Mouse (Mus musculus) gastrocnemius, adult 2 months (tissue): ENCODE measurements around the gene Atg101. TPM values are rescaled to one million over a fixed set of nuclear protein-coding genes. Genes with fewer than 3 reads are reported as not detected.
A peak's percentile ranks its signal among the peaks of the same experiment; 100 is the strongest.

Source experiments
- DNase-seq: peaks from one replicate; pipeline ENCODE4 v3.0.0; 2022
- H3K27ac ChIP-seq: fragments of 200-600 bp; 2 replicates; pipeline ENCODE4 v1.8.1; 2022; ENCODE audit warnings: mild to moderate bottlenecking
- H3K4me3 ChIP-seq: fragments of 200-600 bp; 2 replicates; pipeline ENCODE4 v1.8.1; 2022; ENCODE audit warnings: mild to moderate bottlenecking, moderate library complexity
- CTCF ChIP-seq: fragments of 200-600 bp; IDR thresholded peaks from 2 replicates; pipeline ENCODE4 v1.8.1; 2022; ENCODE audit warnings: antibody characterized with exemption, mild to moderate bottlenecking, moderate library complexity
- intact Hi-C: fragments of 180-260 bp; cut with DNase I; formaldehyde crosslinking; loops from one replicate; pipeline ENCODE4 v1.15.1; 2025
- long read RNA-seq, 2 experiments: library from polyadenylated mRNA; stranded (forward); transcript quantifications; one replicate each; pipeline ENCODE4 v2.0.0; 2021
- total RNA-seq, 2 experiments: library from RNA; stranded (reverse); gene quantifications; 2 replicates each; pipeline ENCODE4 v1.2.3; 2021

Gene Atg101
- total RNA-seq, result 10 to 100 TPM; 23.7 to 32.4 TPM
- long read RNA-seq, experiment 1, transcript Atg101-201 (3 exons, 1,270 nt), result major isoform, 35 of 38 reads
- long read RNA-seq, experiment 1, partial matches to known transcripts, result 0 of 38 reads
- long read RNA-seq, experiment 1, other reads (novel, unspliced or antisense), result 3 of 38 reads
- long read RNA-seq, experiment 2, transcript Atg101-201 (3 exons, 1,270 nt), result major isoform, 44 of 49 reads
- long read RNA-seq, experiment 2, partial matches to known transcripts, result 0 of 49 reads
- long read RNA-seq, experiment 2, other reads (novel, unspliced or antisense), result 4 of 49 reads

DNA sequence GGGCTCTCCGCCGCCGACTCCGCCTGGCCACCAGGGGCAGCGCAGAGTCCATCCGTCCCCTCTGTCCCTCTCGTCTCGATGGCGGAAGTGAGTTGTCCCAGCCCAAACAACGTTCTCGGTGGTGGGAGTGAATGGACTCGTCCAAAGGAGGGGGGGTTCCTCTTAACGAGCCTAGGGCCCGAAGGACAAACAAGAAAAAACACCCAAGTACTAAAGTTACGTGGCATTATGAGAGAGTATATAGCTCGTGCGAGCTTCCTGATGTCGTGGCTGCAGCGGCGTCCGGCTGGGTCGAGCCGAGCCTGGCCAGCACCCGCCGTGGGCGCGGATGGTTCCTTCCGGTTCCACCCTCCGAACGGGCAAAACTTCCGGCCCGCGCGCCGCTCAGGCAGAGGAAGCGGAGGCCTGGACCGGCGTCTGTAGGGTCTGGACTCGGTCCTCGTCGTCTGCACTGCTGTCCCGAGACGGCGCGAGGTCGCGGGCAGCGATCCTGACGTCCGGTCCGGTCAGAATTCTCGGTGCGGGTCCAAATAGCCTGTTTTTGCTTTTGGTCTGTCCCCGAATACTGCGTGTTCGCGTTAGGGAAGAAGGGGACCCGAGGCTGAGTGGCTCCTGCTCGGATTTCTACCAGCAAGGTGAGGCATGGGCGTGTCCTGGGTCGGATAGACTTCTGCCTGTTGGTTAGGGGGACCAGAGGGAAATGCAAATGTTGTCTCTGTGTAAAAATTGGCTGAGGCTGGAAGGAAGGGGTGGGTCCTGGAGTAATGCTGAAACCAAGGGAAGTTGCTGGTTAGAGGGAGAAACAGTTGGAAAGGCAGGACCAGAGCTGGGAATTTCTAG, at the start of gene Atg101:
Atg101 (plus strand) TSS at position 362 of the 840 bp plus-strand sequence.
- DNase-seq, result peak; percentile 94
- peak; percentile 99 for TF ChIP-seq CTCF
- H3K27ac ChIP-seq, result peak within 1 kb of the TSS; percentile 99
- peak within 1 kb of the TSS; percentile 99 for H3K4me3 ChIP-seq
- intact Hi-C loops, result loop anchor here (1.0 to 5.0 kb wide), 3 partner anchors 31 to 62 kb away; partner anchors contain the start of gene Grasp

DNA sequence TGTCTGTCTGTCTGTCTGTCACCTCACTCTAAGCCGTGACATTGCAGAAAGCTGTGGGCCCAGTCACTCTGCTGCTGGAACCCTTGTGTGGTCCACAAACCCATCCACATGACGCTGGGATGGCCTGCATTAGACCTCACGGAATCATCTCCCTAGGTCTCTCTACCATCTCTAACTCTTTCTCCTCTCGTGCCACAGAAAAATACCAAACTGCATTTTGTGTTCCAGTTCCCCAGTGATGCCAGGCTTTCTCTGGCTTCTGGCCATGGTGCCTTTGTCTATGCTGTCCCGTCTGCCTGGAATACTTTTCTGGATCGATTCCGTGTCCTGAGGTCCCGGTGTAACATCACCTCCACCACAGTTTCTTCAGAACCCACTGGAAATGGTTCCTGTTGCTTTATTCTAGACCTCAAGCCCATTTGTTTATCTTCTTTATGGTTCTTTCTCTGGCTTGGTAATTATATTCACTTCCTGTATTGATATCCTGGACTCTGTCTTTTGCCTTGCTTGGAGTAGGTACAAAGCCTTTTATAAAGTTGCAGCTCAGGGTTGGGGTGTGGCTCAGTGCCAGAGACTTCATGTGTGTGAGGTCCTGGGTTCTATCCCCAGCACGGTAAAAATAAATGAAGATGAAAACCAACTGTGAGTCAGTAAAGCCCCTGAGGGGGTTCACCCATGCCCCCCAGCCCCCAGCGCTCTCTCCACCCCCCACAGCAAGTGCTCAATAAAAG, 49.3 kb upstream of the Atg101 start:
- intact Hi-C loops, result no loop called here

DNA sequence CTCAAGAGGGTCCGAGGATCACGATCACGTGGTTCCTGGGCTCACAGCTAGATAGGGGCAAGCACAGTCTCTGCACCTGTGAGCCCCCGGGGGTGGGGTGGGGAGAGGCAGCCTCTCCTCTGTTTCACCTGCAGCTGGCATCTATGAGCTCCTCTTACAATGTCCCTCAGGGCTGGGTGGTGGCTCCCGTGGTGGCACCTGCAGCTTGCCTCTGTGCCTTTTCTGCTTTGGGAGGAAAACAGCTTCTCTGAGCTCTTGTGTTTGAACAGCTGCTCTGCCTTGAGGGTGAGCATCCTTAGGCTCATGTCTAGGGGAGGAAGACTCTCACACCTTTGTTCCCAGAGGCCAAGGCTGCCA, 48.8 kb upstream of the Atg101 start:
- DNase-seq, result no peak
- Histone ChIP-seq H3K27ac (no peak overlapping the region), H3K4me3 (no peak overlapping the region)
- intact Hi-C loops, result no loop called here
- no peak for TF ChIP-seq CTCF

More for the DNA sequence above, 49.3 kb upstream of the Atg101 start:
- TF ChIP-seq CTCF, result no peak
- H3K27ac ChIP-seq, result peak overlapping the region; percentile 3; the same call in 1 of the 2 replicates
- DNase-seq, result no peak
- no peak overlapping the region for H3K4me3 ChIP-seq

DNA sequence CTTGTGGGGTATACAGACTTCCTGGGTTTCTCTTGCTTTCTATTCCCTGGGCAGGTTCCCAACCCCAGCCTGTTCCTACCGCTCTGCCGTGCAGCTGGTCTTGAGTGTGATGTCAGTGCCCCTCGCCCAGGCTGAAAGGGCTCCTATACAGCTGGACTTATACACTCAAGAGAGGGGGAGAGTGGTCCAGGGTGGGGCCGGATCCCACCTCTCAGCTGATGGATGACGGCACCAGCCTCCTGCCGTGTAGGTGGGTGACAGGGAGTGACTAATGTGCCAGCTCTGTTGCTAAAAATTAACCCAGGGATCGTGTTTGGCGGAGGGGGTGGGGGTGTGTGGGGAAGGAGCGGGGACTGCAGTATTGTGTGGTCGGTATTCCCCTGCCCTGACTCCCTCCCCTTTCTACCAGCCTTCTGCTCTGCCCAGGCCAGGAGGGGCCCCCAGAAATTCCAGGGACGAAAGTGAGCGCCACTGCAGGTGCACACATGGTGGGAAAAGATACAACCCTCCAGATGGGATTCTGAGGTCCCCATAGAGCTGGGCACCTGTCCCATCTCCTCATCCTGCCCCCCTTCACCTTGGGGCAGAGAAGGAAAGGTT, 48.2 kb upstream of the Atg101 start:
- no peak for DNase-seq
- no peak overlapping the region for H3K4me3 ChIP-seq
- H3K27ac ChIP-seq, result no peak overlapping the region
- TF ChIP-seq CTCF, result no peak
- intact Hi-C loops, result no loop called here

DNA sequence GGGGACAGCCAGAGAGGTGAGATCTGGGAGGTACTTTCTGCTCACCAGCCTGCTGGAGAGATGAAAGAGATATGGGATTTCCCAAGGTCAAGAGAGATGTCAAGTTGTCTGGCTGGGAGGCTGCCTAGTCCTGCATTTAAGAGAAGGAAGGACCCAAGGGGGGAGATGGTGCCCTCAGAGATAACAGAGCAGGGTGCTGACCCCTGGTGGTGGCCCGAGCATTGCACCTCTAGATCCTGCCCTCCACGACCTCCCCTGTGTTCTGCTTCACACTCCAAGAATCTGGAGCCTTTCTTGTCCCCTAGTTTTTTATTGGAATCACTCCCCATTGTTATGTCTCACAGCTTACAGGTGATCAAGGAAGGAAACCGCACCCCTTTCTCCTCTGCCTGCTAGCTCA, 47.2 kb upstream of the Atg101 start:
- H3K4me3 ChIP-seq, result no peak overlapping the region
- intact Hi-C loops, result loop anchor here (1.0 kb wide), 1 partner anchor 16 kb away; no protein-coding TSS in a partner anchor
- peak; percentile 83 for DNase-seq
- TF ChIP-seq CTCF, result peak; percentile 90
- H3K27ac ChIP-seq, result 0 out of 2 replicates have a peak overlapping the region, but pooled peaks have one; percentile 35

DNA sequence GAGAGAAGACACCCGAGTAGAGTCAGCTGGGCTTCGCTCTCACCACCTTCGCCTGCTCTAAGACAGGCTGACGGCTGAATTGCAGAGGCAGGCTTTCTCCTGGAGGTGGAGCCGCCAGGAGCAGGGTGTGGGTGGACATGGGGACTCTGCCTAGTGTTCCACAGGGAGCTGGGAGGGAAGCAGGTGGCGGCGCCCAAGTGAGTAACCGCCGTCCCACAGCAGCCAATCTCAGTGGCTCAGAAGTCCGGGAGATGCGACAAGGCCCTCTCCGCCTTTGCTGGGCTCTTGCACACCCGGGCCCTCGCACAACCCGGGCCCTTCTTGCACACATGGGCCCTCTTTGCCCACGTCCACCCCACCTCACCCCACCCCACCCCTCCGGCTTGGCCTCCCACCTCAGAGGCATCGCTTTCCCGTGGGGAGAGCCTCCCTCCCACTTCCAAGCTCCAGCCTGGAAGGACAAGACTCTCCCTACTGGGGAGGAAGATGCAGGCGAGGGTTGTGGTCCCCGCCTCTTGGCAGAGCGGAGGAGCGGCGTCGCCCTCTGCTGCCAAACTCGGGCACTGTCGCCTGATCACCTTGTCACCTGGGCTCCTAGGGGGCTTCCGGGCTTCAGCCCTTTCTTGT, 45.1 kb upstream of the Atg101 start:
- H3K27ac ChIP-seq, result peak overlapping the region; percentile 97
- peak; percentile 82 for DNase-seq
- TF ChIP-seq CTCF, result peak; percentile 73
- intact Hi-C loops, result loop anchor here (2.0 kb wide), 1 partner anchor 76 kb away; no protein-coding TSS in a partner anchor
- H3K4me3 ChIP-seq, result peak overlapping the region; percentile 59

DNA sequence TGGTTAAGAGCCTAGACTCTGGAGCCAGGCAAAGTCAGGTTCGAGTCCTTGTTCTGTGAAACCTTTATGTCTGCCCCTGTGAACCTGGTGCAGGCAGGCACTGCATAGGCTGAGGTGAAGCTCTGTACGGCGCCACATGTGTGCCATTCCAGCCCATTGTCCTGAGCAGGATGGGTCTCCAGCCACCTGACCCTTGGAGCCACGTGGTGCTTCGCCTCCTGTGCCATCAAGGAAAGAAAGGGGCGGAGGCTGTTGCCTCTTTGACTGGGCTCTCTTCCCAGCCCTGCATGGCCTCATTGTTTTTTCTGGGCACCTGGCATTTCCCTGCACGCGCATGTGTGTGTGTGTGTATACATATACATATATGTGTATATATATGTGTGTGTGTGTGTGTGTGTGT, 44.3 kb upstream of the Atg101 start:
- no peak for DNase-seq
- Histone ChIP-seq H3K4me3 (no peak overlapping the region), H3K27ac (peak overlapping the region; percentile 97)
- intact Hi-C loops, result loop anchor here (1.0 to 2.0 kb wide), 3 partner anchors 27 to 75 kb away; no protein-coding TSS in a partner anchor
- TF ChIP-seq CTCF, result no peak

DNA sequence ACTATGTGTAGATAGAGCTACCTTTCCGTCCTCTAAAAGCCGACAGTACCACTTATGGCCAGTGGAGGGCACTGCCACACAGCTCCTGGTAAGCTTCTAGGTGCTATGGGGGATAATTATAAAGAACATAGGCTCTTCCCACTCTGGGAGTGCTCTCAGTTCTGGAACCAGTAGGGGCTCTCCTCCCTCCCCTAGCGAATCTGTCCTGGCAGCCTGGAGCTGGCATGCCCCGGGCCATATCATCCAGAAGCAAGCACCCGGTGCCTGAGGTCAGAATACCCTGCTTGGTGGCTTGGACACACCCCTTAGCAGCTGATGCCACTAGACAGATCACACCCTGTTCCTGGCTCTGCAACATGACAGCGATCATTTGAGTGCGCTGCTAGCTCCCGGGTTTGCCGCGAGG, 43.3 kb upstream of the Atg101 start:
- DNase-seq, result peak; percentile 92
- intact Hi-C loops, result loop anchor here (1.0 to 2.0 kb wide), 2 partner anchors 26 to 42 kb away; no protein-coding TSS in a partner anchor
- no peak; the same call in 1 of the 2 replicates for TF ChIP-seq CTCF
- Histone ChIP-seq H3K27ac (peak overlapping the region; percentile 97), H3K4me3 (peak overlapping the region; percentile 65)

DNA sequence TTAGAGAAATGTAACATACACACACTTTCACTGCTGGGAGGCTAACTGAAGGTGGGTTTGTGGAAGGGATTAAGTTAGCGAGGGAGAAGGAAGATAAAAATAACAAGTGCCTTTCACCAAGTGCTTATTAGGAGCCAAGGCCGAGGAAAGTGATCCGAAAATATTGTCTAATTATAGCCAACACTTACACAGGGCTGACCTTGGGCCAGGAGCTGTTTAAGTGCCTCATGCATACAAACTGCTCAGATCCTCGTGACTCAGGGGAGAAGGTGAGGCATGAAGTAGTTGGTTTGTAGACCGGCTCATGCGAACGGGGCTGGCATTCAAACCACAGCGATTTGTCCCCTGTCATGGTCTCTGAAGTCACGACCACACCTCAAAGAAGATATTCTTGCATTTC, 42.8 kb upstream of the Atg101 start:
- peak overlapping the region; percentile 97 for H3K27ac ChIP-seq
- intact Hi-C loops, result loop anchor here (2.0 kb wide), 1 partner anchor 26 kb away; no protein-coding TSS in a partner anchor
- peak; percentile 70 for DNase-seq
- peak overlapping the region; percentile 65 for H3K4me3 ChIP-seq
- TF ChIP-seq CTCF, result no peak

DNA sequence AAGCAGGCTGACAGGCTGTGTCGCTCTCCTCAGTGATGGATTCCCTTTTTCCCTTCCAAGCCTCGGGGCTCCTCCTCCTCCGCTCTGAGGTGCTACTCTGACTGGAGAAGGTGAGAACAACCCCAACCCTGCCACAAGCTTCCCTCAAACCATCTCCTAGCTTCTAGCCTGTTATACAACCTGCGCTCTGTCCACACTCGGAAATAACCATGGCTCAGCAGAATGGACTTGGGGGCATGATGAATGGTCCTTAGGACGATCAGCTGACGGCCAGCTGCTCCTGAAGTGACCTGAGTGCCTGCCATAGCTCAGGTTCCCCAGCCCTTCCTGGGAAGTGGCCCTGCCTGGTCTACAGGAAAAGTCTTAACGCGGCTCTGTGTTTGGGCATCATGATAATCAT, 42.2 kb upstream of the Atg101 start:
- peak; percentile 83 for DNase-seq
- Histone ChIP-seq H3K4me3 (peak overlapping the region; percentile 65), H3K27ac (peak overlapping the region; percentile 97)
- intact Hi-C loops, result loop anchor here (1.0 to 2.0 kb wide), 3 partner anchors 19 to 61 kb away; no protein-coding TSS in a partner anchor
- TF ChIP-seq CTCF, result no peak

DNA sequence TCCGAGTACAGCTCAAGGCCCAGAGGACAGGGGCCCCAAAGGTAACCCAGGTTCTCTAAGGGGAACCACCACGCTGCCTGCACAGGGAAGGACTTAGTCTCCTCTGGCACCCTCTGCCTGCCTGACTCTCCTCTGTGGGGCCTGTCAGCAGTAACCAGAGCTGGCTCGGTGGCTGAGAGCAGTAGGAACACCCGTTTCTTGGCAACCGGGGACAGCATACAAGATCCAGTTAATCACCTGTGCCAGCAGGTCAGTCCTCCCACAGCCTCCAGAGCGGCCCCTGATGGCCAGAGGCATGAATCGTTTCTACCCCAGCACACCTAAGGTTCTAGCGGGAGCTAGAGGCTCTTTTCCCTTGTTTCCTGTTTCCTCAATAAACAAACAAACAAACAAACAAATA, 41.4 kb upstream of the Atg101 start:
- intact Hi-C loops, result loop anchor here (1.0 to 2.0 kb wide), 2 partner anchors 18 to 61 kb away; no protein-coding TSS in a partner anchor
- peak; percentile 69 for TF ChIP-seq CTCF
- H3K4me3 ChIP-seq, result peak overlapping the region; percentile 65
- H3K27ac ChIP-seq, result peak overlapping the region; percentile 97
- DNase-seq, result peak; percentile 92
